Mouse (Mus musculus) embryo, embryonic 11 days (tissue): ENCODE data around the gene Gba.

Experiments
- DNase-seq: peaks from one replicate; pipeline ENCODE4 v3.0.0-alpha.2; 2015

The Gba gene

GRCm38 (mm10) chr3:89183058-89183958 is 19.4 kb upstream of the Gba start, which contains the start of gene Fam189b:
Fam189b (plus strand) TSS chr3:89183143.
- peak; percentile 92 for DNase-seq

GRCm38 (mm10) chr3:89183959-89184315 is 18.8 kb upstream of the Gba start:
- DNase-seq: no peak

- DNase-seq: no peak
Observed at GRCm38 (mm10) chr3:89187197-89187596, 15.5 kb upstream of the Gba start.

DNA sequence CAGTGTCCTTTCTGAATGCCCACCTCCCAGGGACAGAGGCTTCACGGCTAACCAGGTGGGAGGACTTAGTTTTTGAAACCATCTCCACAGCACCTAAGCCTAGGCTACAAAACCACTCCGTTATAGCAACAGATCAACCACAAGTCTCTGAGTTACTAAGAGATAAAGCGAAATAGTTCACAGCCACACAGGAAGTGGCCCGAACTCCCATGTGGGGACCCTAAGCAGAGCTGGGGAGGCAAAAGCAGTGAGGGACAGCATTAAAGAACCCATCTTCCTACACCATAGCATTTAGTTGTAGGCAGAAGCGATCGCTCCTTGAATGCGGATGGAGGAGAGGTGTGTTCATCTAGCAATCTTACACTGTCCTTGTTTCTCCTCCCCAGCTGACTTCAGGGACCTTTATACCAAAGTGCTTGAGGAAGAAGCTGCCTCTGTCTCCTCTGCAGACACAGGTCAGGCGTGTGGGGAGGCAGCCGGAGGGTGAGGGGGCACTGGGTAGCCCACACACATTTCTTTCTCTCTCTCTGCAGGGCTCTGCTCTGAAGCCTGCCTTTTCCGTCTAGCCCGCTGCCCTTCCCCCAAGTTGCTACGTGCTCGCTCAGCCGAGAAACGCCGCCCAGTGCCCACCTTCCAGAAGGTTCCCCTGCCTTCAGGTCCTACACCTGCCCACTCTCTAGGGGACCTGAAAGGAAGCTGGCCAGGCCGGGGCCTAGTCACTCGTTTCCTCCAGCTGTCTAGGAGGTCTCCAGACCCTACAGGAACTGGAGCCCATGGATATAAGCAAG is 14.8 kb upstream of the Gba start:
- DNase-seq: no peak

DNA sequence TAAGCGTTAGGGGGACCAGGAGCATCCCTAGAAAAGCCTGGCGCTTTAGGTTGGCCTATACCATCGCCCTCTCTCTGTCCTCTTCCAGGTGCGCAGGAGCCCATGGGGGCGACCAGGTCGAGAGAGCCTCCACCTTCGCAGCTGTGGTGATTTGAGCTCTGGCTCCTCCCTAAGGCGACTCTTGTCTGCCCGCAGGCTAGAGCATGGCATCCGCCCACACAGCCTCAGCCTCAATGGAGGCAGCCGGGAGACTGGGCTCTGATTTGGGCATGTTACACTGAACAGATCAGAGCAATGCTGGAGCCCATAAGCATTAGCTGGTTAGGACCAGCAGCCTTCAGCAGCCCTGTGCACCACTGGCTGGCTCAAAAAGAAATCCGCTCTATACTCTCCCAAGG is 14.3 kb upstream of the Gba start:
- no peak for DNase-seq

GRCm38 (mm10) chr3:89190436-89190835 is 12.3 kb upstream of the Gba start:
- no peak for DNase-seq

GRCm38 (mm10) chr3:89193351-89193750 is 9.4 kb upstream of the Gba start:
- DNase-seq: no peak

- no peak for DNase-seq
Observed at GRCm38 (mm10) chr3:89193853-89194252, 8.9 kb upstream of the Gba start.

DNA sequence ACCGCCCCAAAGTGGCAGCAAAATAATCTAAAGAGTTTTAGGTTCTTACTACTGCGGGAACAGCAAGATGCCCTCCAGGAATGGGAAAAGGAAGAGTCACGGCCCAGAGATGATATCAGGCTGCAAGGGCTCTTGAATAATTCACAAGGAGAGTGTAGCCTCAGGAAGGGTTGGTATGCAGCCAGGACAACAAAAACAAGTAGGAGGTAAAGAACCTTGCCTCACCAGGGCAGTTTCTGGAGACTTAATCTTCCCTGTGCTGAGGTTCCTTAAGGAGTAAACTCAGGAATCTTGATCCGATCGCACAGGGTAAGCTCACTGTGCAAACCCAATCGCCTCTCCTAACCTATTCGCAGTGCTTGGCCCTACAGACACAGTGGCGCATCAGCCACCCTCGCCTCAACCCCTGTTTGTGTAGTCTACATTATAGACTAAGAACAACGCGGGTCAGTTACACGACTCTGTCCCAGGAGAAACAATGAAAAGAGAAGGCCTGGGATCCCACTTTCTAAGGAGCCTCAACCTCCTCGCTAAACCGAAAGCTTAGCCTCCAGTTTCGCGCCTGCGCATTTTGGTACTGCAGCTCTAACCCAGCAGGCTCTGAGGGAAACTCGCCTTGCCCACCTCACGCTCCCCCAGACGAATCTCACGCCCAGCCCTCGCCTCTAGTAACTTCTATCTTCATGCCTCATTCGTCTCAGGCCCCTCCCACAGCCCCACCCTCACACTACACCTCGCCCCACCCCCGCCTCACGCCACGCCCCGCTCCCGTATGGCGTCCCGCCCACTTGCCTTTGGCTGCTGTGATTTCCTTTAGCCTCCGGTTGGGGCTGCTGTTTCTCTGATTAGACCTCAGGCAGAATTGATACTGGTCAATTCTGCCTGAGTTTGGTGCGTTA is 6.5 kb upstream of the Gba start:
- DNase-seq: peak; percentile 97

GRCm38 (mm10) chr3:89199839-89200238 is 2.9 kb upstream of the Gba start:
- DNase-seq: no peak

DNA sequence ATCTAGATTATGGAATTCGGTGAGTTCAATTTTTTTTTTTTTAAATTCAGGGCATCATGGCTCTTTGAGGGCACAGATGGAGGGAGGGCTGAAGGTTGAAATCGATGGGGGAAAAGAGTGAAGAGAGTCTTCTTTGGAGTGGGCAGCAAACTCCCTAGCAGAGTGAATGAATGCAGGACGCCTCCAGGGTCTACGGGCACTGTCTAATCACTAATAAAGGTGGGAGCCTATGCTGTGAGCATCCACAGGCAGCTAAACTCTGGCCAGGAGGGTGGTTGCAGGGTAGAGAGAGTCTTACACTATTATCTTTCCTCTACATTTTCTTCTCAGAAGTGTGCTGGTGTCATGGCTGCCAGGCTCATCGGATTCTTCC is 400 bp downstream of the Gba start:
- no peak for DNase-seq

GRCm38 (mm10) chr3:89206079-89206478 is 3.4 kb downstream of the Gba start:
- DNase-seq: no peak

DNA sequence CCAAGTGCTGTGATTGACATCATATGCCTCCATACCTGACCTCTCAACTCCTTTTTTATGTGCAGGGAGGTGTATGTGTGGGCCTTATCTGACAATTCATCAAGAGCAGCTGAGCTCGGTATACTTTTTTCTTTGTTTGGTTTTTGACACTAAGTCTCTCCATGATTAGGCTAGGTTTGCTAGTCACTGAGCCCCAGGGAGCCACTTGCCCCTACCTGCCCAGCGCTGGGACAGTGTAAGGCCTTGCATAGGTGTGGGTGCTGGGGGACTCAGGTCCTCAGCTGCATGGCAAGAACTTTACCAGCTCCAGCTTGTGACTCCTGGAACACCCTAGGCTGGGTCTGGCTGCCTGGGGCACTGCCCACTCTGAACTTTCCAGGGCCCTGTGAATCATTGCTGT is 4.0 kb downstream of the Gba start:
- DNase-seq: no peak

DNA sequence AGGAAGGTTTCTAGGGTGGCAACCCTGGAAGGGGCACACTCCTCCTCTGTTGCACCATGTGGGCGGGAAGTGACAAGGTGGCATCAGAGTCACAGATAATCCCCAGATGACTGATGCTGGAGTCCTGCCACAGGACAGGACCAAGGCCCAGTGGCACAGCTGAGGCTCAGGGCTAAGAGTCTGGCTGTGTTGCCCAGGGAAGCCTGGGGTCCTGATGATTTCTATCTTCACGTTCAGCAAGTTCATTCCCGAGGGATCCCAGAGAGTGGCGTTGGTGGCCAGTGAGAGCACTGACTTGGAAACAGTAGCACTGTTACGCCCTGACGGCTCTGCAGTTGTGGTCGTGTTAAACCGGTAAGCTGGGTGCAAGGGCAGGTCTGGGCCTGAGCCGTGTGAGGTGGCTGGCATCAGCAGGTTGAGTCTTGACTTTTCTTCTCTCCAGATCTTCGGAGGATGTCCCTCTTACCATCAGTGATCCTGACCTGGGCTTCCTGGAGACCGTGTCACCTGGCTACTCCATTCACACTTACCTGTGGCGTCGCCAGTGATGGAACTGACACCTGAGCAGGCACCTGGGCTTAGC is 5.4 kb downstream of the Gba start:
- DNase-seq: no peak

- no peak for DNase-seq
Observed at GRCm38 (mm10) chr3:89208736-89209135, 6.0 kb downstream of the Gba start.

DNA sequence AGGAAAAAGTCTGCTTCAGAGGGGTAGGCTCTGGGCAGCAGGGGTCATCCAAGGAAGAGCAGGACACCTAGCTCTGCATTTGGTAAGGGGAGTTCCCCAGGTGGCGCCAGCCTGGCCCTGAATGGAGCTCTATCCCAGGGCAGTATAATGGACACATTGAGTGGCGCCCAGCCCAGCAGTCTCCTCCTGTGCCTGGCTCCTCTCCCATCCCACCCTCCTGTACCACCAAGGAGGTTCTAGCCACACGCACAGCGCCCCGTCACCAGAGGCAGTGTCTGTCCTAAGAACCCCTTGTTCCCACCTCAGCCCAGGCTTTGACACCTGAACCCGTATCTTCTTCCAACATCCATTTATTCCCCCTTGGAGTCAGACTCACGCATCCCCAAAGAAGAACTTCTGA is 7.0 kb downstream of the Gba start:
- no peak for DNase-seq

GRCm38 (mm10) chr3:89210162-89210561 is 7.4 kb downstream of the Gba start:
- DNase-seq: no peak

GRCm38 (mm10) chr3:89210731-89211130 is 8.0 kb downstream of the Gba start:
- no peak for DNase-seq

DNA sequence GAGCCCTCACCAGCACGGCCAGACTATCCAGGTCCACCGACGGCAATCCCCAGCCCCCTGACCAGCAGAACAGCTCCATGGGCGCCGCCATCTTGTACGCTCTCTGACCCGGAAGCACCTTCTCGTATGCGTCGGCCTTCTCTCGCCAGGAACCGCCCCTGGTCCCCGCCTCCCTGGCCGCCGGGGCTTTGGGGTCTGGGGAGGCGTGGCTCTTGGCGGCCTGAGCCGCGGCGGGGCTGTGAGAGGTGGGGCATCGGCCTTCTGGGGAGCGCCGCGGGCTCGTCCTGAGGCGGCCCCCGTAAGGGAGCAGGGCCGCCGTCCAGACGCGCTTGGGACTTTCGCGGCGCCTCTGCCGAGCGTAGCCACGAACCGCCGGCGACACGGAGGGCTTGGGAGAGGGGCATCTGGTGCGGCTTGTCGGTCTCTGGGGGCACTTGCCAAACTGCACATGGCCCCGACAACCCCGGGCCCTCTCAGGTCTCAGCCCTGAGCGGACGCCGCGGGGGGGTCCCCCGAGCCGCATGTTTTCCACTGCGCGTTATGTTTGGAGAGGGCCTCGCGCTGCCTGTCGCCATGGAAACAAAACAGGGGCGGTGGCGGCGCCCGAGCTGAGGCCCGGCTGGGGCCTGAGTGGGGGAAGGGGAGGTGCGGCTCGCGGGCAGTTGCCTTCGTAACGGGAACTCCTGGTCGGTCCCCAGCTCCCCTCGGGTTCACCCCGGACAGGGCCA is 11.2 kb downstream of the Gba start:
- DNase-seq: peak; percentile 99

DNA sequence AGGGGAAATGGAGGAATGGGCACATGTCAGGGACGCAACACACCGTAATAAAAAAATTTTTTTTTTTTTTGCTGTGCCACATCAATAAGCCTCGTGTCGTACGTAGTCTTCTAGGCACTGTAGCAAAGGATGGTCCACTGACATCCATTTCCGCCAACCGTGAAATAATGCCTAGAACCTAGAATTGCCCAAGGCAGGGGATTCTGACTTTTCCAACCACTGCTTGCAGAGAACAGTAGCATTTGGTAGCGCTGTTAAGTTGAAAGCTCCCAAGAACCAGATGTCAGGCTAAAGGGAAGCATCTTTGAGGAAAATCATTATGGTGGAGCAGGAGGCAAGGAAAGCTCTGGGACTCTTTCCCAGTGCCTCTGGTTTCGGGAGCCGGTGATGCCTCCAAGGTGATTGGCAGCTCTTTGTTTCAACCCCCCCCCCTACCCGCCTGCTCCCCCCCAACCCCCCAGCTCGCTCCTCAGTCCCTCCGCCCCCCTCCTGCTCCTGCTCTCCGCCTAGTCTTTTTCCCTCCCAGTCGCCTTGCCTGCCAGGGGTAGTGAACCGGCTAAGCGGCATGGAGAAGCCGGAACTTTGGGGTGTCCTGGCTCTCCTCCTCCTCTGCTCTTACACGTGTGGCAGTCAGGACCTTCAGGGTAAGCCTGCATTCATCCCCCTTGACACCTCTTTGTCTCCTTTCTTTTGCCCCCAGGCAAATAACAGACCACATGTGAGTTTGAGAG is 12.1 kb downstream of the Gba start, which contains the start of gene Thbs3:
TSS of gene Thbs3 (plus strand) at position 500 of the 731 bp plus-strand sequence.
- DNase-seq: peak; percentile 79

DNA sequence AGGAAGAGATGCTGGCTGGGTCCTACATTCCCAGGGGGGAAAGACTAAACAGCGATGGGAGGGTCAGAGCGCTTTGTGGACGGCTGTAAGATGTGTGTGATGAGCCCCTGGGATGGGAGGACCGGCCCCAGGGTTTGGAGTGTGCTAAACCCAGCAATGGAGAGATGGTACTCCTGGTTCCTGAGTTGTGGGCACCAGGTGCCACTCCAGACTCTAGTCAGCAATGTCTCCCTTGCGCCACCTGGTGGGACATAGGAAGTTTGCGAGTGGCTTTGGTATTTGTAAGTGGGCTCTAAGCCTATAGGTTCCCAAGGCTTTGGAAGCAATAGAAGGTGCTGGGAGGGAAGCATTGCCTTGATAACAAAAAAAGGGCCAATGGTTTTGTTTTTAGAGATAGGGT is 13.1 kb downstream of the Gba start:
- peak; percentile 93 for DNase-seq
